Mouse (Mus musculus) bone marrow, adult 2 months (tissue): ENCODE data around the gene Plpp6.

Source experiments
- CTCF ChIP-seq: fragments of 200-500 bp; IDR thresholded peaks from 2 replicates; pipeline ENCODE4 v1.5.1; 2011; ENCODE audit warnings: low read length, control low read depth; ENCODE audit not compliant: control insufficient read depth, insufficient read depth
- POLR2A ChIP-seq: fragments of 200-500 bp; IDR thresholded peaks from 2 replicates; pipeline ENCODE4 v1.6.1; 2011; ENCODE audit warnings: low read depth, mild to moderate bottlenecking, control low read depth, low read length, borderline replicate concordance; ENCODE audit not compliant: control insufficient read depth

GRCm38 (mm10) chr19:28941271-28941670 is 22.5 kb upstream of the Plpp6 start:
- TF ChIP-seq CTCF (no peak), POLR2A (no peak)
